Mouse (Mus musculus): ENCODE data around the gene Rps15. TPM values are rescaled to one million over a fixed set of nuclear protein-coding genes. Genes with fewer than 3 reads are reported as not detected.
A peak's percentile ranks its signal among the peaks of the same experiment; 100 is the strongest.

Rps15 gene
- total RNA-seq, 2 experiments from 2014 or later = 529 to 644 TPM

DNA sequence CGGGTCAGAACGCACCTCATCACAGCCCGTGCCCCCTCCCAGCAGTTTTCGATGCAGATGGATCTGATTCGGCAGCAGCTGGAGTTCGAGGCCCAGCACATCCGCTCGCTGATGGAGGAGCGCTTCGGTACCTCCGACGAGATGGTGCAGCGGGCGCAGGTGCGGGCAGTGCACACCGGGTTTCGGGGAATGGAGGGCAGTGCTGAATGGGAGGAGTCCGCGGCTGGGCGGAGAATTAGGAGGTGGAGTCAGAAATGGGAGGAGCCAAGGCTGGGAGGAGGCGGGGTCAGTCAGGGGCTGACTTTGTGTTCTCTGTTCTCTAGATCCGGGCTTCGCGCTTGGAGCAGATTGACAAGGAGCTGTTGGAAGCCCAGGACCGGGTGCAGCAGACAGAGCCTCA lies 12.6 kb downstream of the Rps15 start:
- intact Hi-C loops (cut with DNase I) = no loop called here
- no peak for DNase-seq

DNA sequence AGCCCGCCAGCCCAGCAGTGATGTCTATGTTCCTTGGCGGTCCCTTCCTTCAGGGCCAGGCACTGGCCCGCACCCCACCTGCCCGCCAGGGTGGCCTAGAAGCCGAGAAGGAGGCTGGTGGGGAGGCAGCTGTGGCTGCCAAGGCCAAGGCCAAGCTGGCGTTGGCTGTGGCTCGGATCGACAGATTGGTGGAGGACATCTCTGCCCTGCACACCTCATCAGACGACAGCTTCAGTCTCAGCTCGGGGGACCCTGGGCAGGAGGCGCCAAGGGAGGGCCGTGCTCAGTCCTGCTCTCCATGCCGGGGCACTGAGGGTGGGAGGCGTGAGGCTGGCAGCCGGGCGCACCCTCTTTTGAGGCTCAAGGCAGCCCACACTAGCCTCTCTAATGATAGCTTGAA lies 19.3 kb downstream of the Rps15 start:
- intact Hi-C loops (cut with DNase I) = no loop called here
- no peak for DNase-seq

DNA sequence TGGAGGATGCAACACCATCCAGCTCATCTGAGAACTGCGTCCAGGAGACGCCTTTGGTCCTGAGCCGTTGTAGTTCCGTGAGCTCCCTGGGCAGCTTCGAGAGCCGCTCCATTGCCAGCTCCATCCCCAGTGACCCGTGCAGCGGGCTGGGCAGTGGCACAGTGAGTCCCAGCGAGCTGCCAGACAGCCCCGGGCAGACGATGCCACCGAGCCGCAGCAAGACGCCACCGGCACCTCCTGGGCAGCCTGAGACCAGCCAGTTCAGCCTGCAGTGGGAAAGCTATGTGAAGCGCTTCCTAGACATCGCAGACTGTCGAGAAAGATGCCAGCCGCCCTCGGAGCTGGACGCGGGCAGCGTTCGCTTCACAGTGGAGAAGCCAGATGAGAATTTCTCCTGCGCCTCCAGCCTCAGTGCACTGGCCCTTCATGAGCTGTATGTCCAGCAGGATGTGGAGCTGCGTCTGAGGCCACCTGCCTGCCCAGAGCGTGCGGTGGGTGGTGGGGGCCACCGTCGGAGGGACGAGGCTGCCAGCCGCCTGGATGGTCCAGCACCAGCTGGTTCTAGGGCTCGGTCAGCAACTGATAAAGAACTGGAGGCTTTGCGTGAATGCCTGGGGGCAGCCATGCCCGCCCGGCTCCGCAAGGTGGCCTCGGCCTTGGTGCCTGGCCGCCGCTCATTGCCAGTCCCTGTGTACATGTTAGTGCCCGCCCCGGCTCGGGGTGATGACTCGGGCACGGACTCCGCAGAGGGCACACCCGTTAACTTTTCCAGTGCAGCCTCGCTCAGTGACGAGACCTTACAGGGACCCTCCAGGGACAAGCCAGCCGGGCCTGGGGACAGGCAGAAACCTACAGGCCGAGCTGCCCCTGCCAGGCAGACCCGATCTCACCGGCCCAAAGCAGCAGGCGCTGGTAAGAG lies 20.6 kb downstream of the Rps15 start:
- DNase-seq = no peak
- intact Hi-C loops (cut with DNase I) = no loop called here

DNA sequence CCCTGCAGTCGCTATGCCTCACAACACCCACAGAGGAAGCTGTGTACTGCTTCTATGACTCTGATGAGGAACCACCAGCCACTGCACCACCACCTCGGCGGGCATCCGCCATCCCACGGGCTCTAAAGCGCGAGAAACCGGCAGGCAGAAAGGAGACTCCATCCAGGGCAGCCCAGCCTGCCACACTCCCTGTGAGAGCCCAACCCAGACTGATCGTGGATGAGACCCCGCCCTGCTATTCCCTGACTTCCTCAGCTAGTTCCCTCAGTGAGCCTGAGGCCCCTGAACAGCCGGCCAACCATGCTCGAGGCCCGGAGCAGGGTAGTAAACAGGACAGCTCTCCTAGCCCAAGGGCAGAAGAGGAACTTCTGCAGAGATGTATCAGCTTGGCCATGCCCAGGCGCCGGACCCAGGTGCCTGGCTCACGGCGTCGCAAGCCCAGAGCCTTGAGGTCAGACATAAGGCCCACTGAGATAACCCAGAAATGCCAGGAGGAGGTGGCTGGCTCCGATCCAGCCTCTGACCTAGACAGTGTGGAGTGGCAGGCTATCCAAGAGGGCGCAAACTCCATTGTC lies 21.5 kb downstream of the Rps15 start:
- intact Hi-C loops (cut with DNase I) = no loop called here
- no peak for DNase-seq

DNA sequence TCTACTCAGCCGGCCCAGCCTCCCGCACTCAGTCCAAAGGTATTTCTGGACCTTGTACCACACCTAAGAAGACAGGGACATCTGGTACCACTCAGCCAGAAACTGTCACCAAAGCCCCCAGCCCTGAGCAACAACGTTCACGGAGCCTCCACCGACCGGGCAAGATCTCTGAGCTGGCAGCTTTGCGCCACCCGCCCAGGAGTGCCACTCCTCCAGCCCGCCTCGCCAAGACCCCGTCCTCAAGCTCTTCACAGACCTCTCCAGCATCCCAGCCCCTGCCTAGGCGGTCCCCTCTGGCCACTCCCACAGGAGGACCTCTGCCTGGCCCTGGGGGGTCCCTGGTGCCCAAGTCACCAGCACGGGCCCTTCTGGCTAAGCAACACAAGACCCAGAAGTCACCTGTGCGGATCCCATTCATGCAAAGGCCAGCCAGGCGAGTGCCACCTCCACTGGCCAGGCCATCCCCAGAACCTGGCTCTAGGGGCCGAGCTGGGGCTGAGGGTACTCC lies 22.3 kb downstream of the Rps15 start:
- intact Hi-C loops (cut with DNase I) = no loop called here
- no peak for DNase-seq

DNA sequence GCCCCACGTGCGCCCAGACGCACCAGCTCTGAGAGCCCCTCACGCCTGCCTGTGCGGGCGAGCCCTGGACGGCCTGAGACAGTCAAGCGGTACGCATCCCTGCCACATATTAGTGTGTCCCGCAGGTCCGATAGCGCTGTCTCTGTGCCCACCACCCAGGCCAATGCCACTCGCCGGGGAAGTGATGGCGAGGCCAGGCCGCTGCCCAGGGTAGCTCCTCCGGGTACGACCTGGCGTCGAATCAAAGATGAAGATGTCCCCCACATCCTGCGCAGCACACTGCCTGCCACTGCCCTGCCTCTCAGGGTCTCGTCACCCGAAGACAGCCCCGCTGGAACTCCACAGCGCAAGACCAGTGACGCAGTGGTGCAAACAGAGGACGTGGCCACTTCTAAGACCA lies 23.1 kb downstream of the Rps15 start:
- no peak for DNase-seq
- intact Hi-C loops (cut with DNase I) = no loop called here

DNA sequence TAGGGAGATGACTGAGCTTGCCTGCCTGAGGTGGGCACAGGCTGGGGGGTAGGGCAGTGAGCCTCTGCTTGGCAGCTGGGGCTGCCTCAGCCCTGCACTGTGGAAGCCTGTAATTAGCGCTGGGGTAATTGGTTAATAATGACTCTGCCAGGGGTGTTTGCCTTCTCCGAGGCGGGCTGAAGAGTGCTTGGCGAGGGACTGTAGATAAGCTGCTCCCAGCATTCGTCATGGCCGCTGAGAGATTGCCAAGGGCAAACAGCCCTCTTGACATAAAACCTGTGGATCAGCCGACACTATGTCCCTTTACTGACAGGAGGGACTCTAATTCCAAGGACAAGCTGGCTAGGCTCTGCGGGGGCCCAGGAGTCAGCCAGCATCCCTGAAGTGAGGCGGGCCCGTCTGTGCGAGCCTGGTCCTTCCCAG lies 24.1 kb downstream of the Rps15 start:
- intact Hi-C loops (cut with DNase I) = no loop called here
- no peak for DNase-seq

DNA sequence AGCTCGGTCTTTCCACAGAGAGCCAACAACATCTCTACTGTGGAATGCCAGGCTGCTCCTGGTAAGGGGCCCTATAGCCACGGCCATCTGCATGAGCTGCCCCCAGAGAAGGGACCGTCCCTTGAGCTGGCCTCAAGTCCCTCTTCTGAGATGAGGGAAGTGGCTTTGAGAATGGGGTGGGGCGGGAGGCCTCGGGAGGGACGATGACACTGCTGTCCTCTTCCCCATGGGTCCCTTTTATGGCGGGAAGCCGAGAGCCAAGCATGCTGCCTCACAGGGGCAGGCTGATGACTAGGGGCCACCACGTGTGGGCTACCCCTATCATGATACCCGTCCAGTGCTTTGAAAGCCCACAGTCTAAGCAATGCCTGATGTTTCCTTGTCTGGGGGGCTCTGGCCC lies 24.8 kb downstream of the Rps15 start:
- intact Hi-C loops (cut with DNase I) = no loop called here
- no peak for DNase-seq

DNA sequence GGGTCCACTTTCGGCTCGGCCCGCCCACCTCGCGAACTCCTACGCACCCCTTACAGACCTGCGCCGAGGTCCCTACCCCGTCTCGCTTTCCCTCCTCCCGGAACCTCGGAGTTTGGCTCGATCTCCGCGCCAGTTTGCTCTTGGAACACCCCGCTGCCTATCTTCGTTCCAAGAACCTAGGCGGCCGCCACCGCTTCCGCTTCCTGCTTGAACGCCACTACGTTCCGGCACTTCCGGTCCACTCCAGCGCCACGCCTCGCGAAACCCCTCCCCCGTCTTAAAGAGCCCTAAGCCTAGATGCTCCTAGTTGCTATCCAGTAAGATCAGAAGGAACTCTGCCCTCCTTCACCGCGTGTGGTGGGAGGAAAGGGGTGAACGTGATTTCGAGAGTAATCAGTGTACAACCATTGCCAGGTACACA lies 28.1 kb downstream of the Rps15 start, which contains the start of gene 2310011J03Rik:
Gene 2310011J03Rik, minus strand, starts transcription at position 198 of the 421 bp plus-strand sequence.
- intact Hi-C loops (cut with DNase I) = no loop called here
- peak; percentile 86 to 93 for DNase-seq

DNA sequence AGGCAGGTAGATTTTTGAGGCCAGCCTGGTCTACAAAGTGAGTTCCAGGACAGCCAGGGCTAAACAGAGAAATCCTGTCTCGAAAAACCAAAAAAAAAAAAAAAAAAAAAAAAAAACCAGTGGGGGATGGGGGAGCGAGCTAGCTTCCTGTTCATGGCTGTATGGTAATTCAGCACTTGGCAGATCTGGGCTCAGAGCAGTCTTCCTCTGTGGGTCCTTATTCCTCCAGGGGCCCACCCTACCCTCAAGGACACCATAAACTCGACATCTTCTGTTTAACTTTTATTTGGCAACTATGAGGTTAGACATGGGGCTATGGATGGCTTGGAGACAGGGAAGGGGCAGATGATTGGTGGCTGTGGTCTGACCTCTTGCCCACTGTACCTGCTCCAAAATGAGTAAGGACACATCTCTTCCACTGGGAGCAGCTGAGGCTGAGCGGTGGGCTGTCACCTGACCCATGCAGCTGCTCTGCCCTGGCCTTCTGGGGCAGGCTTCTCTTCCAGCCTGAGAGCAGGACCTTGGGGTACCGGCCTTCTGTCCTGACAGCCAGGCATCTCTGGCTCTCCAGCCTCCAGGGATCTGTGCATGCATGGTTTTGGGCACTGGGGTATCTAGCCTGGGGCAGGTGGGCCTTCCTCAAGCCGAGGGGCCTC lies 28.9 kb downstream of the Rps15 start:
- no peak for DNase-seq
- intact Hi-C loops (cut with DNase I) = no loop called here

DNA sequence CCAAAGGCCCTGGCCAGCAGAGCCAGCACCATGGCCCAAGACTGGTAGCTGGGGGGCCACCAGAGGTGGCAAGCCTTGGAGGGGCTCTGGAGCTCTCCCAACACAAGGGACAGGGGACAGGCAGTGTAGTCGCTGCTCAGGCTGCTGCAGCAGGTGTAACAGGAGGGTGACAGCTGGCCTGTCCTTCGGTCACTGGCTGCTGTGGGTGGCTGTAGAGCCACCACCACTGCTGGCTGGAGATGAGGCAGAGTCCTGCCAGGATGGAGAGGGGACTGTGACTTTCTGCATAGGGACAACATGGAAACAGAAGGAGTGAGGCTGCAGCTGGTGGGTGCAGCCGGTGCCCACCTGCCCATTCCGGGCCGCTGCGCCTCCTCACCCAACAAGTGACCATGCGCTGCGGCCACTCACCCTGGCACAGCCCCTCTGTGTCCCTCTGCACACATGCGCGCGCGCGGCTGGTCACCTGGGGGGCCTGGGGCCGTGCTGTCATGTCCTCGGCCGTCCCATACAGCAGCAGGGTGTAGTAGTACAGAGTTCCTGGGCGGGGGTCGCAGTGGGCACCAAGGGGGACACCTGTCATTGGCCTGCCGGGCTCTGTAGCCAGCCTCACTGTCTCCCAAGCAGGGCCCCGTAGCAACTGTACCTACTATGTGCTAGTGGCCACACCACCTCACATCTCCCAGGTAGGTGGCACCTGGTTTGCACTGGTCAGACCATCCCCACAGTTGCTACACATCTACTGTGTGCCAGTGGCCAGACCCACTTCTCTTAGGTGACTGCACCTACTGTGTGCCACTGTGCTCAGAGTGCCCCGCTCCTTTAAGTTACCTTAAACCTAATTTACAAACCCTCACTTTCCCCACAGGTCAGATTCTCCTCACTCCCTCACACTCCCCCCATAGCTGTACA lies 29.7 kb downstream of the Rps15 start:
- intact Hi-C loops (cut with DNase I) = no loop called here
- no peak for DNase-seq

DNA sequence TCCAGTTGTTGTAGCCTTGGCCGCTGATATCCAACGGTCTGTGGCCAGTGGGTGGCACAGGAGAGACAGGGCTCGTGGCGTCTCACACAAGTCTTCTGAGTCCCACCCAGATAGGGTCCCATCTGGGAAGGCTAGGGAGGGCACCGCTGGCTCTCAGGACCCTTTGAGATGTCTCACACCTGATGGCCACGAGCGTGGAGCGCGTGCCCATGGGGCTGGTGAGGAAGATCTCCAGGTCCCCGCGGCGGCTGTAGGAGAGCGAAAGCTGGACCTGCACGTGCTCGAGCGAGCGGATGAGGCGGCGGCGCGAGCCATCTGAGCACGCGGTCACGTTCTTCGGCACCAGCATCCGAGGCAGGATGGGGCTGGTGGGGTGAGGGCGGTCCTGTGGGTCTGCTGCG lies 30.6 kb downstream of the Rps15 start:
- DNase-seq = no peak
- intact Hi-C loops (cut with DNase I) = no loop called here

DNA sequence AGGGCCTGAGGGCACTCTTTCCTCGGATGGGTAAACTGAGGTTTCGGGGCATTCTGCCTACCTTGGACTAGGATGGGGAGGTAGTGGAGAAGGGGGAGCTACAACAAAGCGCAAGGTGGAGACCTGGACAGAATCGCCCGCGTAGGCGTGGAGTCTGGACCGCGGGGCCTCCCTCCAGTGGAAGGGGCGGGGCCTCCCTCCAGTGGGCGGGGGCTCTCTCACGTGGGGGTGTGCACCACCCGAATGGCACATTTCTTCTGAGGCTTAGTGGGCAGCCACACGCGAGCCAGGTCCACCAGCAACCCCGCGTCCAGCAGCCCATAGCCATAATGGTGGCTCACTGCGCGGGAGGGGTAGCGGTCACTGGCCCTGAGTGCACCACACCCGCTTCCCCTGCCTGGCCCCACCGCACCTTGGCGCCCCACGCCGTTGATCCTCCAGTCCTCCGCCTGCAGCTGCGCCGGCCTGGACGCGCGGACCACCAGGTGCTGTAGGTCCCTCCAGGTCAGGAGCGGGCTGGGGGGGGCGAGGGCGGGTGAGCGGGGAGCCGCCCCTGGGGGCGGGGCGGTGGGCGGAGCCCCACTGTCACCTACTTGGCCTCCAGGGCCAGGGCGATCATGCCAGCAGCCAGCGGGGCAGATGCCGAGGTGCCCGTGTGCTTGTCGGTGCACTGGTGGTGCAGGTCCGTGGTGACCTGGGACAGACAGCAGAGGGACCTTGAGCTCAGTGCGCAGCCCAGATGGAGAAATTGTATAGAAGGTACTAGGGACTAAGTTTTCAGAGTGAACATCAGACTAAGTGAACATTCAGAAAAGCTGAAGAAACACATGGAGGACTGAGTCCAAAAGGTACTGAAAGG lies 31.2 kb downstream of the Rps15 start:
- peak; percentile 60 to 64 for DNase-seq
- intact Hi-C loops (cut with DNase I) = no loop called here

DNA sequence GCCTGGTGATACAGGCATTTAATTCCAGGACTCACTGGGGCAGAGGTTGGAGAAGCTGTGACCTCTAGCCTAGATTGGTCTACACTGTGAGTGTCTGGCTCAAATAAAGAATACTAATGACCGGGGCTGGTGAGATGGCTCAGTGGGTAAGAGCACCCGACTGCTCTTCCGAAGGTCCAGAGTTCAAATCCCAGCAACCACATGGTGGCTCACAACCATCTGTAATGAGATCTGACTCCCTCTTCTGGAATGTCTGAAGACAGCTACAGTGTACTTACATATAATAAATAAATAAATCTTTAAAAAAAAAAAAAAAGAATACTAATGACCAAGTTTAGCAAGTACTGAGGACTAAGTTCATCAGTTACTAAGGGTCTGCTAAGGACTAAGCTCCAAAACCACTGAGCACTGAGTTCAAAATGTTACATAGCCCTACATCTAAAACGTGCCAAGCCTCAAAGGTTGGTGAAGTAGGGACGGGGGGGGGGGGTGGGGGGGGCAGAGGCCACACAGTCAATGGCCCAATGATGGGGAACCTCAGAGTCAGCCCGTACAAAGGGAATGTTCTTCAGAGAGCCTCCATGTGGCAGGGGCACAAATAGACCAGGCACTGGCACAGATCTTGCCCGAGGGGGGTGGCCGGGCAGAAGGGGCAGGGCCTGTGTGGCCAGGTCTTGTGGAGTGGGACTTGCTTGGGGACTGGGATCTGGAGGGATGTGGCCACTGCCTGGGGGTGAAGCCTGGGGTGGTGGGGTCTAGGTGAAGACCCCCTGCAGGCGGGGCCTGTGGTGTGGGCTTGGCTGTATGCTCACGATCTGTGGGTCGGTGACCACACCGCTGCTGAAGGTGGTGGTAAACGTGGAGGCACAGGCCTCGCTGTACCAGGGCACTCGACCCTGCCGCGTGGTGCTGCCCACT lies 32.1 kb downstream of the Rps15 start:
- intact Hi-C loops (cut with DNase I) = no loop called here
- DNase-seq = no peak

DNA sequence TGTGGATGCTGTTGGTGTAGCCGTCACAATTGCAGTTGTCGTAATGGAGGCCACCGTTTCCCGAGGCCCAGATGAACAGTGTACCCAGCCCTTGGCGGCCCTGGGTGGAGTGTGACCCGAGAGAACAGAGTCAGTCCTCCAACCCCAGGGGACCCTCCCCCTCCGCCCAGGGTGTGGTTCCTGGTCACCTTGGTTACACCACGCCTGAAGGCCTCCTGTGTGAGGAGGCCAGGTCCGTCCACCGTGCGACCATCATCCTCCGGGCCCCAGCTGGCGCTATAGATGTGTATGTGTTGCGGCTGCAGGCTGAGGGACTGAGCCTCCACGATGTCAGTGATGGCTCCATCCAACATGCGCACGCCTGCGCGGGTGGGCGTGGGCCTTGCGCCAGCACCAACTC lies 32.8 kb downstream of the Rps15 start:
- intact Hi-C loops (cut with DNase I) = no loop called here

DNA sequence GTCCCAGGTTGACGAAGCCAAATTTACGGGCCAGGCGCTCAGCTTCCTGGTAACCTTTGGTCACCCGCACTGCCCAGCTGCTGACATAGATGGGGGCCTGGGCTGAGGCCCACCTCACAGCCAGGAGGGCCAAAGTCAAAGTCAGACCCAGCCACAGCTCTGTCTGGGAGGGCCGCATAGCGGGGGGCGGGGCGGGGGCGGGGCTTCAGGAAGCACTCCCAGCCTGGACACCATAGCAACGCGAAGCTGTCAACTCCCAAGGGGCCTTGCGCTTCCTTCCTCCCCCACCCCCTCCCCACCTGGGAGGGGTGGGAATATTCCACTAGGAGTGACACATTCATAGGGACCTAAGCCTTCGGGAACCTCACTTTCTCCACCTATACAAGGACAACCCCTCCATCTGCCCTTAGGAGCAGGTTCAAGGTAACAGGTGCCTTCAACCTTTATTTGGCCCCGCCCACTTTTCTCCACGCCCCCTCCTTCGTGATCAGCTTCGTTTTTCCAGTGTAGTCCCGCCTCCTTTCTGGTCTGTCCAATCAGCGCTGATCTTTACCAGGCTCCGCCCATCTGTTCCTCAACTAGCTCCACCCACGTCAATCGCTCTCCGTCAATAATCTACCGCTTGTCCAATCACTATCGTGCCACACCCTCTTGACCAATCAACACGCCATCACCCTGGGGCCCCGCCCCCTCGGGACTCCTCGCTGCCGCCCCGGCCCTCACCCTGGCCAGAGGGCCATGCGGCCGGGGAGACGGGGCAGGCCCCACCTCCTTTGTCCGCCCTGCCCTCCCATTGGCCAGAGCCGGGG lies 37.2 kb downstream of the Rps15 start, which contains the start of the genes Pcsk4 and Reep6:
Gene Pcsk4, minus strand, starts transcription at position 226 of the 809 bp plus-strand sequence.
Gene Reep6, plus strand, starts transcription at position 681 of the 809 bp plus-strand sequence.
- peak; percentile 90 to 94 for DNase-seq
- intact Hi-C loops (cut with DNase I) = loop anchor here (1.0 kb wide), 1 partner anchor 38 kb away; no protein-coding TSS in a partner anchor

More for the DNA sequence above, 32.8 kb downstream of the Rps15 start:
- no peak for DNase-seq

DNA sequence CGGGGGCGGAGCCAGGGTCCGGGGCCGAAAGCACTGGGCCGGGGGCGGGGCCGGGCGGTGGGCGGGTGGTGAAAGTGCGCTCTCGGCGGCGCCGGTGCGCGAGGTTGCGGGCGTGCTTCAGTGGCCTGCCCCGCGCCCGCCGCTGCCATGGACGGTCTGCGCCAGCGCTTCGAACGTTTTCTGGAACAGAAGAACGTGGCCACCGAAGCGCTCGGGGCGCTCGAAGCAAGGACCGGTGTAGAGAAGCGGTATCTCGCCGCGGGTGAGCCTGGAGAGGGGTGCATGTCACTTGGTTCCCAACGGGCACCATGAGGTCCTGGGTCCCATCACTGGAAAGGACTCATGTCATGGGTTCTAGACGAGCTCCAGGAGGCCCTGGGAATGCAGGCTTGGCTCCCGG lies 37.8 kb downstream of the Rps15 start:
- no peak for DNase-seq
- intact Hi-C loops (cut with DNase I) = no loop called here

Data from gastrocnemius, postnatal 36 days (tissue).